Mouse (Mus musculus): ENCODE results near the gene Synj2. TPM values are rescaled to one million over a fixed set of nuclear protein-coding genes. Genes with fewer than 3 reads are reported as not detected.

The Synj2 gene
- polyA plus RNA-seq, 2 experiments: 3.3 to 4.4 TPM

- H3K4me3 ChIP-seq (replicated peaks; ENCODE audit: low read length): no peak overlapping the region
- WGBS: 75% methylated on average over 8 of the region's 8 CpGs
- H3K9ac ChIP-seq (ENCODE audit: low read depth, low read length, severe bottlenecking): no peak overlapping the region
- H3K27me3 ChIP-seq (ENCODE audit: control insufficient read depth, insufficient read depth, low read length): no peaks in the 10 kb centered on the region
- no peak for TF ChIP-seq POLR2A (IDR thresholded peaks at IDR 0.05; ENCODE audit: borderline replicate concordance, extremely low read depth, insufficient read depth, insufficient read length)
- ATAC-seq (ENCODE audit: low FRiP score, low read depth): no peak
- no peak overlapping the region for H3K4me2 ChIP-seq (replicated peaks; ENCODE audit: low read depth, low read length, severe bottlenecking)
- H3K27ac ChIP-seq (replicated peaks; ENCODE audit: low read depth, low read length): no peak overlapping the region
- DNase-seq (ENCODE audit: low spot score): no peak
- no peaks in the 10 kb centered on the region for H3K36me3 ChIP-seq (ENCODE audit: control insufficient read depth, insufficient read depth, low read length)
- H3K9me3 ChIP-seq (ENCODE audit: control insufficient read depth, low read length): no peaks in the 10 kb centered on the region
- peaks cover 32% of the 10 kb centered on the region for H3K4me1 ChIP-seq (ENCODE audit: control insufficient read depth, insufficient read depth, low read length)
Measured at GRCm38 (mm10) chr17:5977921-5978504, 36.9 kb downstream of the Synj2 start.

- Histone ChIP-seq H3K4me1 (ENCODE audit: control insufficient read depth, insufficient read depth, low read length) (peaks cover 35% of the 10 kb centered on the region), H3K27ac (replicated peaks; ENCODE audit: low read depth, low read length) (no peak overlapping the region), H3K4me3 (replicated peaks; ENCODE audit: low read length) (no peak overlapping the region), H3K4me2 (replicated peaks; ENCODE audit: low read depth, low read length, severe bottlenecking) (no peak overlapping the region), H3K36me3 (ENCODE audit: control insufficient read depth, insufficient read depth, low read length) (no peaks in the 10 kb centered on the region), H3K9me3 (ENCODE audit: control insufficient read depth, low read length) (no peaks in the 10 kb centered on the region), H3K9ac (ENCODE audit: low read depth, low read length, severe bottlenecking) (no peak overlapping the region), H3K27me3 (ENCODE audit: control insufficient read depth, insufficient read depth, low read length) (no peaks in the 10 kb centered on the region)
- no peak for ATAC-seq (ENCODE audit: low FRiP score, low read depth)
- TF ChIP-seq POLR2A (IDR thresholded peaks at IDR 0.05; ENCODE audit: borderline replicate concordance, extremely low read depth, insufficient read depth, insufficient read length): no peak
- DNase-seq (ENCODE audit: low spot score): no peak
- WGBS: 79% methylated on average over 10 of the region's 10 CpGs
Measured at GRCm38 (mm10) chr17:5978505-5979077, 37.5 kb downstream of the Synj2 start.

- Histone ChIP-seq H3K27ac (replicated peaks; ENCODE audit: low read depth, low read length) (no peak overlapping the region), H3K9me3 (ENCODE audit: control insufficient read depth, low read length) (no peaks in the 10 kb centered on the region), H3K36me3 (ENCODE audit: control insufficient read depth, insufficient read depth, low read length) (no peaks in the 10 kb centered on the region), H3K4me2 (replicated peaks; ENCODE audit: low read depth, low read length, severe bottlenecking) (no peak overlapping the region), H3K9ac (ENCODE audit: low read depth, low read length, severe bottlenecking) (no peak overlapping the region), H3K4me1 (ENCODE audit: control insufficient read depth, insufficient read depth, low read length) (peaks cover 26% of the 10 kb centered on the region), H3K27me3 (ENCODE audit: control insufficient read depth, insufficient read depth, low read length) (no peaks in the 10 kb centered on the region), H3K4me3 (replicated peaks; ENCODE audit: low read length) (no peak overlapping the region)
- 32% methylated on average over 6 of the region's 6 CpGs for whole genome bisulfite sequencing
- no peak for TF ChIP-seq POLR2A (IDR thresholded peaks at IDR 0.05; ENCODE audit: borderline replicate concordance, extremely low read depth, insufficient read depth, insufficient read length)
- ATAC-seq (ENCODE audit: low FRiP score, low read depth): no peak
- DNase-seq (ENCODE audit: low spot score): no peak
Measured at GRCm38 (mm10) chr17:5980860-5981259, 39.8 kb downstream of the Synj2 start.

- WGBS: 72% methylated on average over 6 of the region's 6 CpGs
- no peaks in the 10 kb centered on the region for H3K27me3 ChIP-seq (ENCODE audit: control insufficient read depth, insufficient read depth, low read length)
- no peak for TF ChIP-seq POLR2A (IDR thresholded peaks at IDR 0.05; ENCODE audit: borderline replicate concordance, extremely low read depth, insufficient read depth, insufficient read length)
- H3K4me3 ChIP-seq (replicated peaks; ENCODE audit: low read length): no peak overlapping the region
- ATAC-seq (ENCODE audit: low FRiP score, low read depth): no peak
- no peak for DNase-seq (ENCODE audit: low spot score)
- H3K9ac ChIP-seq (ENCODE audit: low read depth, low read length, severe bottlenecking): no peak overlapping the region
- H3K4me1 ChIP-seq (ENCODE audit: control insufficient read depth, insufficient read depth, low read length): peaks cover 25% of the 10 kb centered on the region
- no peaks in the 10 kb centered on the region for H3K36me3 ChIP-seq (ENCODE audit: control insufficient read depth, insufficient read depth, low read length)
- H3K9me3 ChIP-seq (ENCODE audit: control insufficient read depth, low read length): no peaks in the 10 kb centered on the region
- no peak overlapping the region for H3K4me2 ChIP-seq (replicated peaks; ENCODE audit: low read depth, low read length, severe bottlenecking)
- H3K27ac ChIP-seq (replicated peaks; ENCODE audit: low read depth, low read length): no peak overlapping the region
Measured at GRCm38 (mm10) chr17:5983150-5983549, 42.1 kb downstream of the Synj2 start.

GRCm38 (mm10) chr17:5983901-5984300 is 42.8 kb downstream of the Synj2 start:
- Histone ChIP-seq H3K9ac (ENCODE audit: low read depth, low read length, severe bottlenecking) (no peak overlapping the region), H3K27ac (replicated peaks; ENCODE audit: low read depth, low read length) (no peak overlapping the region), H3K4me2 (replicated peaks; ENCODE audit: low read depth, low read length, severe bottlenecking) (no peak overlapping the region), H3K27me3 (ENCODE audit: control insufficient read depth, insufficient read depth, low read length) (no peaks in the 10 kb centered on the region), H3K36me3 (ENCODE audit: control insufficient read depth, insufficient read depth, low read length) (no peaks in the 10 kb centered on the region), H3K4me1 (ENCODE audit: control insufficient read depth, insufficient read depth, low read length) (peaks cover 21% of the 10 kb centered on the region), H3K4me3 (replicated peaks; ENCODE audit: low read length) (no peak overlapping the region), H3K9me3 (ENCODE audit: control insufficient read depth, low read length) (no peaks in the 10 kb centered on the region)
- 75% methylated on average over 6 of the region's 6 CpGs for WGBS
- ATAC-seq (ENCODE audit: low FRiP score, low read depth) (no peak), DNase-seq (ENCODE audit: low spot score) (no peak)
- TF ChIP-seq POLR2A (IDR thresholded peaks at IDR 0.05; ENCODE audit: borderline replicate concordance, extremely low read depth, insufficient read depth, insufficient read length): no peak
